Mouse (Mus musculus): ENCODE measurements around the gene Cct7. TPM values are rescaled to one million over a fixed set of nuclear protein-coding genes. Genes with fewer than 3 reads are reported as not detected.

The Cct7 gene
- polyA plus RNA-seq, 1 experiment, result 334 TPM

DNA sequence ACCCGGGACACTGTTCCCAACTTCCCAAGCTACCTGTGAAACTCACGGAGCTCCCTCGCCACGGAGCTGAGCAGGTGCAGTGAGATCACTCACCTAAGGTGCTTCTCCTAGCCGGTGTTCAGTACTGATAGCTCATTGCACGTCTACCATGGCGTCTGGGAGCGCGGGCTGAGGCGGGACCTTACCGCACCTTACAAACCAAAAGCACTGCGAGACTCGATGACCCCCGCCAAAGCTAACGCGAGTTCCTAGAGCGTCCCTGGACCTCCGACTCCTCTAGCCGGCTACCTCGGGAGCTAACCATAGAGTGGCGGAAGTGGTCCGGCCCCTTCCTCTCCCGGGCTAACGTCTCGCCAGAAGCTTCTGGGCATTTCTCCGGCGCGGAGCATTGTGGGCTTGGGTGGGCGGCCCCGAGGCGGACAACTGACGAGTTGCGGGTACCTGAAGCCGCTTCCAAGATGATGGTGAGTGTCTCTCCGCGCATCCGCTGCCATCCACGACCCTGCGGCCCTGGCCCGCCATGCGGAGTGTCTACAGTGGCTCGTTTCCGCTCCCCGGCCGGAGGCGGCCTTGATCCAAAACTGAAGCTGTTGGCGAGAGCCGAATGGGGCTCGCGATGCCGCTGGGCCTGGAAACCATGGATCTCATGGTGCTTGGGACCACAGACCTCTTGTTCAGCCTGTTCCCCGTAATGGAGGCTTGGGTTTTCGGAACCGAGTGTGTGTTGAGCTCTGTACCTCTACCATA lies 523 bp downstream of the Cct7 start, which contains the start of gene Pradc1:
Gene Pradc1, minus strand, starts transcription at position 307 of the 747 bp plus-strand sequence.
- Histone ChIP-seq H3K79me2 (ENCODE audit: control insufficient read depth, insufficient read depth) (peaks cover 49% of the 10 kb centered on the region), H3K4me3 (peak within 1 kb of the TSS; percentile 92), H3K36me3 (ENCODE audit: control insufficient read depth, insufficient read depth) (no peaks in the 10 kb centered on the region), H3K27me3 (ENCODE audit: control insufficient read depth, insufficient read depth, insufficient read length) (no peaks in the 10 kb centered on the region), H3ac (ENCODE audit: control insufficient read depth, insufficient read length) (peak within 1 kb of the TSS; percentile 34), H3K4me2 (ENCODE audit: low read depth) (peak within 1 kb of the TSS; percentile 92)
- TF ChIP-seq TCF3 (IDR thresholded peaks at IDR 0.05; ENCODE audit: insufficient read length, low read depth) (no peak), POLR2A (IDR thresholded peaks at IDR 0.05; ENCODE audit: insufficient read length, low read depth) (peak; percentile 90), MAX (IDR thresholded peaks at IDR 0.05; ENCODE audit: low read depth) (peak; percentile 12), MYOD1 (IDR thresholded peaks at IDR 0.05; ENCODE audit: control insufficient read depth in 1 of 3, insufficient read length in 2 of 3, low read depth in 2 of 3) (peak in 1 of 3 experiments; percentile 34), REST (IDR thresholded peaks at IDR 0.05; ENCODE audit: insufficient read depth, insufficient read length) (no peak), MYOG (IDR thresholded peaks at IDR 0.05; ENCODE audit: control insufficient read depth in 1 of 3, insufficient read depth in 1 of 3, insufficient read length in 2 of 3, low read depth in 2 of 3) (peak in 1 of 3 experiments; percentile 14), SRF (IDR thresholded peaks at IDR 0.05; ENCODE audit: control insufficient read depth, insufficient read length, low read depth) (peak; percentile 59), POLR2AphosphoS2 (IDR thresholded peaks at IDR 0.05; ENCODE audit: insufficient read length, low read depth) (peak; percentile 86), E2F4 (IDR thresholded peaks at IDR 0.05; ENCODE audit: insufficient read depth) (peak; percentile 51), CEBPB (IDR thresholded peaks at IDR 0.05; ENCODE audit: insufficient read depth, poor library complexity, severe bottlenecking) (0 out of 2 replicates have a peak, but pooled peaks have one; percentile 2)

DNA sequence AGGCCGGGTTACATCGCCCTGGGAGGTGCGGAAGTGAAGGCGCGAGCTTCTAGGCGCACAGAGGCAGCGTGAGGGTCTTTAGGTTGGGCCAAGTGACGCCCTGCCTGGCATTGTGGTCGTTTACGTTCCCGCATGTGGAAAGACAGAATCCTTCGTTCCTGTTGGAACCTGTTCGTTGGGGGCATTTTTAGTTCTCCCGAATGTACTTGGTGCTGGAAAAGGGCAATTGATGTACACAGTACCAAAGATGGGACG lies 1.0 kb downstream of the Cct7 start:
- Histone ChIP-seq H3K4me3 (peak overlapping the region; percentile 92), H3K4me2 (ENCODE audit: low read depth) (peak overlapping the region; percentile 88), H3K79me2 (ENCODE audit: control insufficient read depth, insufficient read depth) (peaks cover 54% of the 10 kb centered on the region), H3ac (ENCODE audit: control insufficient read depth, insufficient read length) (peak overlapping the region; percentile 34), H3K27me3 (ENCODE audit: control insufficient read depth, insufficient read depth, insufficient read length) (no peaks in the 10 kb centered on the region), H3K36me3 (ENCODE audit: control insufficient read depth, insufficient read depth) (no peaks in the 10 kb centered on the region)
- no peak for TF ChIP-seq TCF3 (IDR thresholded peaks at IDR 0.05; ENCODE audit: insufficient read length, low read depth)
- no peak for TF ChIP-seq MYOG (IDR thresholded peaks at IDR 0.05; ENCODE audit: control insufficient read depth in 1 of 3, insufficient read depth in 1 of 3, insufficient read length in 2 of 3, low read depth in 2 of 3)
- TF ChIP-seq MYOD1 (IDR thresholded peaks at IDR 0.05; ENCODE audit: control insufficient read depth in 1 of 3, insufficient read length in 2 of 3, low read depth in 2 of 3), result no peak
- no peak for TF ChIP-seq POLR2AphosphoS2 (IDR thresholded peaks at IDR 0.05; ENCODE audit: insufficient read length, low read depth)
- TF ChIP-seq CEBPB (IDR thresholded peaks at IDR 0.05; ENCODE audit: insufficient read depth, poor library complexity, severe bottlenecking), result no peak

DNA sequence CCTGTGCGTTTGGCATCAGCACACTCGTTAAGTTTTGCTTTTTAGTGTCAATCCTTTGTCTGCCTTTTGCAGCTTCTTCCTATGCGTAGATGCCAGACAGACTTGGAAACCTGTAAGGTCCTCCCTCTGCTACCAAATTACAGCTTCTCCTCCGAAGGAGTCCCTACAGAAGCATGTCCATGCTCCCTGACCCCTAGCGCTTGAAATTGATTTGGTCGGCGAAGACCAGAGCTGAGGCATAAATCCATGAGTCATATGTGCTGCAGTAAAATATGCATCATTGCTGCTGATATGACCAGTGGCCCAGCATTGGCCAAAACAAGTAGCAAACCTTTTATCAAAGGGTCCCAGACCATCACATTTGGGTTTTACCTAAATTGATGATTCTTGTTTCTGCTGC lies 1.5 kb downstream of the Cct7 start:
- Histone ChIP-seq H3K79me2 (ENCODE audit: control insufficient read depth, insufficient read depth) (peaks cover 59% of the 10 kb centered on the region), H3K27me3 (ENCODE audit: control insufficient read depth, insufficient read depth, insufficient read length) (no peaks in the 10 kb centered on the region), H3ac (ENCODE audit: control insufficient read depth, insufficient read length) (peak overlapping the region; percentile 34), H3K36me3 (ENCODE audit: control insufficient read depth, insufficient read depth) (no peaks in the 10 kb centered on the region), H3K4me3 (peak overlapping the region; percentile 92), H3K4me2 (ENCODE audit: low read depth) (peak overlapping the region; percentile 88)
- TF ChIP-seq POLR2AphosphoS2 (IDR thresholded peaks at IDR 0.05; ENCODE audit: insufficient read length, low read depth) (no peak), MAX (IDR thresholded peaks at IDR 0.05; ENCODE audit: low read depth) (no peak), REST (IDR thresholded peaks at IDR 0.05; ENCODE audit: insufficient read depth, insufficient read length) (no peak), CEBPB (IDR thresholded peaks at IDR 0.05; ENCODE audit: insufficient read depth, poor library complexity, severe bottlenecking) (no peak), E2F4 (IDR thresholded peaks at IDR 0.05; ENCODE audit: insufficient read depth) (no peak), MYOD1 (IDR thresholded peaks at IDR 0.05; ENCODE audit: control insufficient read depth in 1 of 3, insufficient read length in 2 of 3, low read depth in 2 of 3) (no peak), POLR2A (IDR thresholded peaks at IDR 0.05; ENCODE audit: insufficient read length, low read depth) (no peak), TCF12 (IDR thresholded peaks at IDR 0.05; ENCODE audit: insufficient read depth, poor library complexity, severe bottlenecking) (no peak)

DNA sequence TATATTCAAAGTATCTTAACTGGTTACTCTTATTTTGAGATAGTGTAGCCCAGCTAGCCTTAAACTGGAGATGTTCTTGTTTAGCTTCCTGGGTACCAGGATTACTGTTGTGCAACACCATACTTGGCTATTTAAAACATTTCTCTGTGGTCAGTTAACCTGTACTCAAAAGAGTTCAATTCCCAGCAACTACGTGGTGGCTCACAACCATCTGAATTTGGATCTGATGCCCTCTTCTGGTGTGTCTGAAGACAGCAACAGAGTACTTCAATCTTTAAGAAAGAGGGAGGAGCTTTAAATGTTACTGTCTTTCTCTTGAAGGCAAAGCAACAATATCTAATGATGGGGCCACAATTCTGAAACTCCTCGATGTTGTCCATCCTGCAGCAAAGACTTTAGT lies 8.3 kb downstream of the Cct7 start:
- Histone ChIP-seq H3K79me2 (ENCODE audit: control insufficient read depth, insufficient read depth) (peaks cover 48% of the 10 kb centered on the region), H3ac (ENCODE audit: control insufficient read depth, insufficient read length) (no peak overlapping the region), H3K4me2 (ENCODE audit: low read depth) (no peak overlapping the region), H3K4me3 (no peak overlapping the region), H3K36me3 (ENCODE audit: control insufficient read depth, insufficient read depth) (peaks cover 60% of the 10 kb centered on the region), H3K27me3 (ENCODE audit: control insufficient read depth, insufficient read depth, insufficient read length) (no peaks in the 10 kb centered on the region)
- no peak for TF ChIP-seq MYOG (IDR thresholded peaks at IDR 0.05; ENCODE audit: control insufficient read depth in 1 of 3, insufficient read depth in 1 of 3, insufficient read length in 2 of 3, low read depth in 2 of 3)
- no peak for TF ChIP-seq CEBPB (IDR thresholded peaks at IDR 0.05; ENCODE audit: insufficient read depth, poor library complexity, severe bottlenecking)
- no peak for TF ChIP-seq POLR2AphosphoS2 (IDR thresholded peaks at IDR 0.05; ENCODE audit: insufficient read length, low read depth)
- no peak for TF ChIP-seq SRF (IDR thresholded peaks at IDR 0.05; ENCODE audit: control insufficient read depth, insufficient read length, low read depth)
- TF ChIP-seq MYOD1 (IDR thresholded peaks at IDR 0.05; ENCODE audit: control insufficient read depth in 1 of 3, insufficient read length in 2 of 3, low read depth in 2 of 3), result no peak
- TF ChIP-seq E2F4 (IDR thresholded peaks at IDR 0.05; ENCODE audit: insufficient read depth), result no peak
- no peak for TF ChIP-seq POLR2A (IDR thresholded peaks at IDR 0.05; ENCODE audit: insufficient read length, low read depth)
- no peak for TF ChIP-seq TCF3 (IDR thresholded peaks at IDR 0.05; ENCODE audit: insufficient read length, low read depth)
- TF ChIP-seq USF1 (IDR thresholded peaks at IDR 0.05; ENCODE audit: low read depth), result no peak
- TF ChIP-seq REST (IDR thresholded peaks at IDR 0.05; ENCODE audit: insufficient read depth, insufficient read length), result no peak
- TF ChIP-seq TCF12 (IDR thresholded peaks at IDR 0.05; ENCODE audit: insufficient read depth, poor library complexity, severe bottlenecking), result no peak
- no peak for TF ChIP-seq MAX (IDR thresholded peaks at IDR 0.05; ENCODE audit: low read depth)

DNA sequence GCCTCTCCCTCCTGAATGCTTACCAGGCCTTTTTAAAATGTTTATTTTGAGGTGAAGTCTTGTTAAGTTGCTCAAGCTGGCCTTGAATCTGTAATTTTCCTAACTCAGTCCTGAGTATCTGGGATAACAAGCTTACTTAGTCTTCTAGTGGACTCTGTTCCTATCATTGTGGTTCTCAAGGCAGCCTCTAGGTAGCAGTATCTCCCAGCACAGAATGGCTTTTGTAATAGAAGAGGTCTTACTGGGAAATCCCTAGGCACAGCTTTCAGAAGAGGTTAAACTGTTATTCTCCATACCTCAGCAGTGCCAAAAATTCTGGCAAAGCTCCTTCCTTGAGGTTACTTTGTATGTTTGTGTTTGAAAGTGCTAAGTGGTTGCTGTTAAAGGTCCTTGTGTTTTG lies 14.1 kb downstream of the Cct7 start:
- Histone ChIP-seq H3K36me3 (ENCODE audit: control insufficient read depth, insufficient read depth) (peaks cover 83% of the 10 kb centered on the region), H3K27me3 (ENCODE audit: control insufficient read depth, insufficient read depth, insufficient read length) (no peaks in the 10 kb centered on the region), H3K79me2 (ENCODE audit: control insufficient read depth, insufficient read depth) (no peaks in the 10 kb centered on the region), H3K4me3 (no peak overlapping the region), H3K4me2 (ENCODE audit: low read depth) (no peak overlapping the region), H3ac (ENCODE audit: control insufficient read depth, insufficient read length) (no peak overlapping the region)
- TF ChIP-seq POLR2AphosphoS2 (IDR thresholded peaks at IDR 0.05; ENCODE audit: insufficient read length, low read depth) (no peak), CEBPB (IDR thresholded peaks at IDR 0.05; ENCODE audit: insufficient read depth, poor library complexity, severe bottlenecking) (no peak), E2F4 (IDR thresholded peaks at IDR 0.05; ENCODE audit: insufficient read depth) (no peak), USF1 (IDR thresholded peaks at IDR 0.05; ENCODE audit: low read depth) (no peak), MYOG (IDR thresholded peaks at IDR 0.05; ENCODE audit: control insufficient read depth in 1 of 3, insufficient read depth in 1 of 3, insufficient read length in 2 of 3, low read depth in 2 of 3) (no peak), MYOD1 (IDR thresholded peaks at IDR 0.05; ENCODE audit: control insufficient read depth in 1 of 3, insufficient read length in 2 of 3, low read depth in 2 of 3) (no peak), TCF3 (IDR thresholded peaks at IDR 0.05; ENCODE audit: insufficient read length, low read depth) (no peak), MAX (IDR thresholded peaks at IDR 0.05; ENCODE audit: low read depth) (no peak), TCF12 (IDR thresholded peaks at IDR 0.05; ENCODE audit: insufficient read depth, poor library complexity, severe bottlenecking) (no peak)

All from myocyte (in vitro differentiated cells).